Comparison of ENCODE assay signal across 14 mouse cellular contexts in genomic region chr9:63731114-63731828, GRCm38 (mm10). TPM values are rescaled to one million over a fixed set of nuclear protein-coding genes. Genes with fewer than 3 reads are reported as not detected.
DNase-seq lines count a peak whose midpoint lies in the region; ATAC-seq and TF ChIP-seq lines count a peak whose summit lies in the region.
"Had no signal": no experiment of that assay in that cellular context is flagged by ENCODE, and none has a peak within 500 bp of the region (broad histone marks: within the 10 kb centered on the region; RNA-seq: fewer than 3 reads in every experiment).

No protein-coding gene starts in this region.

- no peak for ATAC-seq in liver, embryonic 15.5 days (ENCODE audit: insufficient read depth)
- ATAC-seq in granulocyte monocyte progenitor cell, adult 5-6 weeks (replicated peaks; ENCODE audit: poor library complexity, severe bottlenecking), result peak; percentile 90
- ATAC-seq in neural tube, embryonic 15.5 days (ENCODE audit: low FRiP score), result no peak
- ATAC-seq: hindbrain, postnatal 0 days had no signal

- H3K79me2 ChIP-seq in myocyte (ENCODE audit: control insufficient read depth, insufficient read depth), result peaks cover 21% of the 10 kb centered on the region

- no peak for TF ChIP-seq POLR2A in myocyte (IDR thresholded peaks at IDR 0.05; ENCODE audit: insufficient read length, low read depth)

- peaks cover 76% of the 10 kb centered on the region for H3K4me1 ChIP-seq in liver, embryonic 15.5 days (replicated peaks)
- H3K4me1 ChIP-seq in neural tube, embryonic 15.5 days, result peaks cover 20% of the 10 kb centered on the region

- H3ac ChIP-seq in myocyte (ENCODE audit: control insufficient read depth, insufficient read length), result no peak overlapping the region

- no peaks in the 10 kb centered on the region for H3K9me3 ChIP-seq in liver, embryonic 15.5 days (replicated peaks)
- H3K9me3 ChIP-seq in neural tube, embryonic 15.5 days (replicated peaks), result no peaks in the 10 kb centered on the region
- H3K9me3 ChIP-seq: kidney, embryonic 15.5 days had no signal

- H3K4me3 ChIP-seq in liver, embryonic 15.5 days (replicated peaks), result no peak overlapping the region
- H3K4me3 ChIP-seq in myocyte, result no peak overlapping the region
- H3K4me3 ChIP-seq in neural tube, embryonic 15.5 days (replicated peaks), result no peak overlapping the region
- H3K4me3 ChIP-seq: kidney, embryonic 15.5 days had no signal

- H3K36me3 ChIP-seq in liver, embryonic 15.5 days (replicated peaks), result no peaks in the 10 kb centered on the region
- no peaks in the 10 kb centered on the region for H3K36me3 ChIP-seq in myocyte (ENCODE audit: control insufficient read depth, insufficient read depth)
- H3K36me3 ChIP-seq in neural tube, embryonic 15.5 days, result no peaks in the 10 kb centered on the region
- H3K36me3 ChIP-seq: kidney, embryonic 15.5 days had no signal

- no peak overlapping the region for H3K9ac ChIP-seq in liver, embryonic 15.5 days
- H3K9ac ChIP-seq in neural tube, embryonic 15.5 days (replicated peaks), result no peak overlapping the region
- H3K9ac ChIP-seq: kidney, embryonic 15.5 days had no signal

- peak overlapping the region; percentile 29; the same call in 1 of the 2 replicates for H3K4me2 ChIP-seq in liver, embryonic 15.5 days
- no peak overlapping the region for H3K4me2 ChIP-seq in myocyte (ENCODE audit: low read depth)
- no peak overlapping the region for H3K4me2 ChIP-seq in neural tube, embryonic 15.5 days
- H3K4me2 ChIP-seq: kidney, embryonic 15.5 days had no signal

- WGBS in liver, embryonic 15.5 days (ENCODE audit: insufficient replicate concordance), result 66% methylated on average over 9 of the region's 9 CpGs
- WGBS in neural tube, embryonic 15.5 days, result 78% methylated on average over 9 of the region's 9 CpGs

- DNase-seq in heart, adult 11 months, result peak; percentile 98
- DNase-seq in heart, adult 8-10 months (ENCODE audit: low spot score), result no peak
- DNase-seq in liver, result no peak
- no peak for DNase-seq in layer of hippocampus, postnatal 25 days (ENCODE audit: extremely low spot score in 1 of 2, low spot score in 1 of 2)
- DNase-seq: adrenal gland, postnatal 25 days; cerebellum, adult 2 months; gastrocnemius, postnatal 10 days; thymus, postnatal 25 days had no signal

- H3K27me3 ChIP-seq in liver, embryonic 15.5 days, result no peaks in the 10 kb centered on the region
- H3K27me3 ChIP-seq in myocyte (ENCODE audit: control insufficient read depth, insufficient read depth, insufficient read length), result no peaks in the 10 kb centered on the region
- no peaks in the 10 kb centered on the region for H3K27me3 ChIP-seq in neural tube, embryonic 15.5 days (replicated peaks)
- H3K27me3 ChIP-seq: kidney, embryonic 15.5 days had no signal

- H3K27ac ChIP-seq in liver, embryonic 15.5 days (replicated peaks), result no peak overlapping the region
- H3K27ac ChIP-seq in neural tube, embryonic 15.5 days (replicated peaks), result no peak overlapping the region
- H3K27ac ChIP-seq: hindbrain, postnatal 0 days; kidney, embryonic 15.5 days had no signal

TF ChIP-seq in myocyte, 11 proteins besides CTCF, POLR2A, EP300 and RAD21:
- TF ChIP-seq MYOD1 (IDR thresholded peaks at IDR 0.05; ENCODE audit: control insufficient read depth in 1 of 3, insufficient read length in 2 of 3, low read depth in 2 of 3), result peak in 2 of 3 experiments; percentile 15 to 59
- peak in 1 of 3 experiments; percentile 71 for TF ChIP-seq MYOG (IDR thresholded peaks at IDR 0.05; ENCODE audit: control insufficient read depth in 1 of 3, insufficient read depth in 1 of 3, insufficient read length in 2 of 3, low read depth in 2 of 3)
- no peak for TF ChIP-seq TCF3 (IDR thresholded peaks at IDR 0.05; ENCODE audit: insufficient read length, low read depth)

RNA-seq across cellular contexts. Expression of gene Smad3, which starts 26.5 kb away (rescaled TPM):
- total RNA-seq in heart, adult 8-10 months (2022), result 10 to 100 TPM; 10.1 to 14.1 (median 12.5) TPM
- 3.0 TPM in 2 replicates for polyA plus RNA-seq in liver, embryonic 15.5 days (2015; fragmentation: Nextera tagmentation; extraction: Ambion mirVana)
- total RNA-seq in granulocyte monocyte progenitor cell, adult 5-6 weeks (2014; fragmentation: Nextera tagmentation), result 12.6 and 21.3 TPM in 2 replicates
- total RNA-seq in granulocyte monocyte progenitor cell, adult 5-6 weeks (2017), result 11.6 and 24.7 TPM in 2 replicates
- 25.5 TPM for polyA plus RNA-seq in myocyte (2012; fragmentation: generic; extraction: Trizol)
- 8.7 and 12.2 TPM in 2 replicates for polyA plus RNA-seq in neural tube, embryonic 15.5 days (2015; fragmentation: Nextera tagmentation; extraction: Ambion mirVana)
- 10 to 100 TPM; 38.0 to 44.6 TPM for total RNA-seq in layer of hippocampus, postnatal 25 days (2021)
